Mouse (Mus musculus): ENCODE measurements around the gene Plekhb1.

GRCm38 (mm10) chr7:100658093-100658578 lies 4.1 kb downstream of the Plekhb1 start:
- TF ChIP-seq HCFC1 (IDR thresholded peaks at IDR 0.05; ENCODE audit: borderline replicate concordance, insufficient read depth, low read length) (peak; percentile 84), ZNF384 (IDR thresholded peaks at IDR 0.05; ENCODE audit: low read depth, low read length) (no peak), CHD2 (IDR thresholded peaks at IDR 0.05; ENCODE audit: low read depth, low read length) (no peak)
